Mouse (Mus musculus) erythroblast, adult 5-6 weeks (primary cell): Measurements from ENCODE around the gene 9030612E09Rik. TPM values are rescaled to one million over a fixed set of nuclear protein-coding genes. Genes with fewer than 3 reads are reported as not detected.

Experiments used
- ATAC-seq: replicated peaks from 2 replicates; pipeline ENCODE4 v1.8.0; 2016; ENCODE audit warnings: moderate number of reproducible peaks, mild to moderate bottlenecking, moderate TSS enrichment, inconsistent platforms; ENCODE audit not compliant: poor library complexity, low FRiP score, severe bottlenecking
- total RNA-seq, 2 experiments: library from RNA; stranded (forward) in 1 of 2; stranded (reverse) in 1 of 2; fragments of 150-400 nt in 1 of 2; fragments of 200-764, 138-1000 nt in 1 of 2; gene quantifications; 2 replicates each; pipeline versions ENCODE4 v1.2.3 to v1.2.4; 2015 to 2017; ENCODE audit warnings: low replicate concordance in 2 of 2

Gene 9030612E09Rik
- total RNA-seq (2015; ENCODE audit: low replicate concordance) (not detected in 2 replicates), total RNA-seq (2017; ENCODE audit: low replicate concordance) (not detected in 2 replicates)

DNA sequence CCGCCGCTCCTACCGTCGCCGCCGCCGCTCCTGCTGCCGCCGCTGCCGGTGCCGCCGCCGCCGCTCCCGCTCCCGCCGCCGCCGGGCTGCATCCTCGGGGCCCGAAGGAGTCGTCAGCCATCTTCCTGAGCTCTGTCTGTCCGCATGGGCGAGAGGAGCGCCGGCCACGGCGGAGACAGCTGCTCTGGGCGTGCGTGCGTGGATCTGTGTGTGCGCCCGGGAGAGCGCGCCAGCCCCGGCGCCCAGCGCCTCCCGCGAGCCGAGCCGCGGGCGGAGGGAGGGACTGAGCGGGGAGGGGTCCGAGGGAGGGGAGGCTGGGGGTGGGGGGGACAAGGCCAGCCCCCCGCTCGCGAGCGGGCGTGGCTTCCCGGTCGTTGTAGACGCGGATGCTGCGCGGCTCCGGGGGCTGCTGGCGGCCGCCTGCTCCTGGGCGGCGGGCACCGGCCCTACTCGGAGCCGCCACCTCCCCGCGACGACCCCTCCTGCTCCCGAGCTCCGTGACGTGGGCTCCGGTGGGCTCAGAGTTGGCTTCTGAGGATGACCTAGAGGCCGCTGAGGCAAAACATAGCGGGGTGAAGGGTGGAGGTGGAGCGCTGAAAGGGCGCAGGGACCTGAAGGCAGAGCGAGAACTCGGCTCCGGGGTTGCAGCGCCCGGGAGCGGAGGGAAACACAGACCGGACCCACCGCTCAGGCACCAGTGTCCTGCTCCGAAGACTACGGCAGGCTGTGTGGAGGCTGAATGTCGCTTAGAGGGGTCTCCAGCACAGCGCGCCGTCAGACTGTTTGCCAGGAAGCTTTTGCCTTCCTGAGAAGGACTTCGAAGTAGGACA is at the start of gene 9030612E09Rik, which contains the start of gene Sobp:
Gene 9030612E09Rik (plus strand): TSS at position 379 of the 830 bp plus-strand sequence.
Gene Sobp (minus strand): TSS at position 205 of the 830 bp plus-strand sequence.
- ATAC-seq = no peak

DNA sequence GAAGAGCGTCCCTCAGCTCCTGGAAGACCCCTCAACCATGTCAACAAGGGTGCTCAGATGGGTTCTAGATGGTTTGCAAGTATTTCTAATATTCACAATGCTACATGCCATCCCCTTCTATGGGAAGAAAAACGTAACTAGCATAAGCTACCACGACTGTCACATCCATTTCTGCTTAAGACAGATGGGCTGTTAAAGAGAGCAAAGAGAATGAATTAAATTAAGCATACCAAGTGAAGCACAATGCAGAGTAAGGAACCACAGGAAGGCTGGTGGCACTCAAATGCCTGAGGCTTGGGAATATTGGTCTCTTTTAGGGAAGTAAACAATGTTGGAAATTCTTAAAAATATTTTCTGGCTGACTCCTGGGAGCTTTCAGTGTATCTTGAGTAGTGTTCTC is 45.8 kb upstream of the 9030612E09Rik start:
- ATAC-seq = no peak

DNA sequence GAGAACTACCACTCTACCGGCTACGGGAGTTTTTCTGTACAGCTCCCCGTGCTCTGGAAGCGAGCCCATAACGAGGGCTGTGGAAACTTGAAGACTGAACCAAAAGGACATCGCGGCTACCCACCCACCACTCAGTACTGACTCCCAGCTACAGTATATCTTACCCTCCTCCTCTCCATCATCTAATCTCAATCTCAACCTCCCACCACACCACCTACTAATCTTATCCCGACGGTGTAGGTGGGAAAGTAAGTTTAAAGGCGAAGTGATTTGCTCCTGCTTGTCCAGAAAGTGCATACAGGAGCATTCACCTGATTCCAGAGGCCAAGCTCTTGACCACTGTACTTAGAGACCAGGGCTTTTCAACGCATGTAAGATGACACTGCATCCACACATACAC is 40.5 kb upstream of the 9030612E09Rik start:
- no peak for ATAC-seq

DNA sequence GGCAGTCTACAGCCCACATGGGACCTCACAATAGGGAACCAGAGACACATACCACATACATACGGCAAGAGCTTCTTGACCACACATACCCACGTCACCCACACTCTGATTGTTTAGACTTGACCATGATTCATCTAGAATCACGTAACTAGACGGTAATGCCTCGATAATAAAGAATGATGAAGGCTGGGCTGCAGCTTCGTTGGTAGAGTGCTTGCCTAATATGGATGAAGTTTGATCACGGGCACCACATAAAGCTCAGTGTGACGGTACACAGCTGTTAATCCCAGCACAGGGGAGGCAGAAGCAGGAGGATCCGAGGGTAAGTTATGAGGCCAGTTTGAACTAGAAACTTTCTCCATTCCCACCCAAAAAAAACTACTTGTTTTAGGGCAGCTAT is 31.3 kb upstream of the 9030612E09Rik start:
- no peak for ATAC-seq

DNA sequence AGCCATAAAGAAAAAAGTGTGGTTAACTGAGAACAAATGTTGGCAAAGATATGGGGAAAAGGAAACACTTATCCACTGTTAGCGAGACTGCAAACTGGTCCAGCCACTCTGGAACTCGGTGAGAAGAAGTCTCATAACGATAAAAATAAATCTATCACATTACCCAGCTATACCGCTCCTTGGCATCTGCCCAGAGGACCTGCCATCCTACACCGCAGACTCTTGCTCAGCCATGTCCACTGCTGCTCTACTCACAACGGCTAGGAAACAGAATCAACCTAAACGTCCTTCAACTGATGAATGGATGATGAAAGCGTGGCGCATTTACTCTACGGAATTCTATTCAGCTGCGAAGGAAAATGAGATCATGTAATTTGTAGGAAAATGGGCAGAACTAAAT is 26.0 kb upstream of the 9030612E09Rik start:
- ATAC-seq = no peak

DNA sequence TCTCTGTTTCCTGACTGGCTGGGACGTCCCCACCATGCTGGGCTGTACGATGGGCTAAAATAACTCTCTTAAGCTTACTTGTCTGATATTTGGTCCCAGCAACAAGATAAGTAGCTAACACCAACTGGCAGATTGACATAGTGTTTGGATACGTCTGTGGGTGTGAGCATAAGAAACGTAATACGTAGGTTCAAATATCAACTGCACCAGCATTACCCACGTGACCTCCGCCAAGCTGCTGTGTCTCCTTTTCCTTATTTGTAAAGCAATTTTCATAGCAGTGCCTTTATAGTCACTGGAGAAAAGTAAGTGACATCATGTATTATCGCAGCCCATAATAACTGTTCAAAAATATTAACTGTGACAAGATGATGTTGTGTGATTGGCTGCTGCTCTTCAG is 21.9 kb upstream of the 9030612E09Rik start:
- ATAC-seq = no peak

DNA sequence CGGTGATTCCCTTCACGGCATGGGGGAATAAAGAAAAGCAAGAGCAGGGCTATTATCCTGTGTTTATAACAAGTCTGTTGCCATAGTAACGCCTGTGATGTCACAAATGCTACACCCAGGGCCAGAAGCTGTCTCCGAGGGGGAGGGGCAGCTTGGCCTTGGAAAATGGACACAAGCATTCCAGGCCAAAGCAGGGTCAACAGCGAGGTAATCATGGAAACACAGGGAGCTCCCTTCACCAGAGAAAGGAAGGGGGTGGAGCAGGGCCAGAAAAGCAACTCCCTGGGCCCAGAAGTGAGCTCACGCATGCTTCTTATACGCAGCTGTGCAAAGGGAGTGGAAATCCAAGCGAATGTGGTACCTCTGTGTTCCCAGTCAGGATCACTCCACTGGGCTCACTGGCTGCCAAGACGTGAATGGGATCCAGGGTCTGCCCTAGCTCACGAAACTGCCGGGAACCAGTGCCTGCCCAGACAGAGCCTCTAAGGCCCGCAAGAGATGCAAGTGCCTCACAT is 19.4 kb upstream of the 9030612E09Rik start:
- ATAC-seq = no peak

DNA sequence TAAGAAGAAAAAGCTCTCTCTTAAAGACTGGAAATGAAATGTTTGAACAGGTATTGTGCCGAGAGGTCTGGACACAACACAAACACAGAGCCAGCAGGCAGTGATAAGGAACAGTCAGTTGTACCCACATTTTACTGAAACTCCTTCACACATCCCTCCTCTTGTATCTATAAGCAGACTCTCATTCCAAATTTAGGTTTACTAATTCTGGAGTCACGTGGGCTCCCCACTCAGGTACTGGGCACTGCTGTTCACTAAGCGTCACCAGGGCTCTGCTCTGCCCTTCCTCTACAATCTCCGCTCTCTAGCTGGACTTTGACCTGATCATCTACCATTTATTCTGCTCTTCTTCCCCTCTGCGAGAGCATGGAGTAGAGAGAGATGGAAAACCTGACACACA is 15.6 kb upstream of the 9030612E09Rik start:
- no peak for ATAC-seq

DNA sequence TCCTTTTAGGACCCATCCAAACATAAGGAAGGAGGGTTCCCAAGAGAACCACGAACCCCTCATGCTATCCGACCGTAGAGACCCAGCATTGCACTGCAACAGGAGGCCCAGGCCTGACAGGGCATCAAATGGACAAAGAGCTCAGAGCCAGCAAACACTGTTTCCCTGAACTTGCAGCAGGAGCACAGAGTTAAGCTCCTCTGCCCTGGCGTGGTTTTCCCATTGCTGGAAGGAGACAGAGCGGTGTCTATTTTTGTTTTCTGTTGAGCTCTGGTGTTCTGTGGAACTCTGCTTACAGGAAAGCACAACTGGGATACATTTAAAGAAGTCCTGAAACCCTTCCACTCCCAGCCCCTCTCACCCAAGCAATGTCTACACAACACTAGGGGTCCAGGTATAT is 15.2 kb upstream of the 9030612E09Rik start:
- no peak for ATAC-seq

DNA sequence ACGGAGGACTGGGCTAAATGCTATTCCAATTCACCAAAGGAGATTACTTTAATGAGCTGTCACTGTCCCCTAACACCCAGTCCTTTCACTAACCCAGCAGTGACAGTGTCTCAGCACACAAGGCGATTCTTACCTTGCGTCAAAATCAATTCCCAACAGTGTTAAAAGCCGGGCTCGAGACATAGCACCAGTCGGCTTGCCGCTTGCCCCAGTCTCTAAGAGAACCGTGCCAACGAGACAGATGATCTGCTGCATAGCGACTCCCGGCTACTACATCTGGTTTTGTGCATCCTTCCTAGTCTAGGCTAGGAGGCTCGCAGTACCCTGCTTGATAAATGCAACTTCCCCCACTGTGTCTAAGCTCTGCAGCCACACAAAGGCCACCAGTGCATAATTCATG is 12.2 kb upstream of the 9030612E09Rik start:
- no peak for ATAC-seq

DNA sequence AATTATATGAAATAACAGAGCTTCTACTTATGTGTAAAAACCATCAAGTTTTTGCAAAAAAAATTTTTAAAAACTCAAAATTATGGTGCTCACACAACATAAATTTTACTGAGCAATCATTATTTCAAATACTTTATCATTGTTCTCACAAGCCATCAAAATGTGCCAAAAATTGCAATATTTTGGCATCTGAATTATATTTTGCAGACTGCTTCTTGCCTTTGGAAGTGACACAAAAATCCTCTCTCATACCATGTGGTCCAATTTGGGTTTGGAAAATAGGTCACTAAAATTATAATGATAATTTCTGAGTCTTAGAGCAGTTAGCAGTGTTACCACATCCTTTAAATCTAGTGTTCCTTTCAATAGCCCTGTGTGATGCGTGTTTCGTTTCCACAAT is 10.1 kb upstream of the 9030612E09Rik start:
- ATAC-seq = no peak

DNA sequence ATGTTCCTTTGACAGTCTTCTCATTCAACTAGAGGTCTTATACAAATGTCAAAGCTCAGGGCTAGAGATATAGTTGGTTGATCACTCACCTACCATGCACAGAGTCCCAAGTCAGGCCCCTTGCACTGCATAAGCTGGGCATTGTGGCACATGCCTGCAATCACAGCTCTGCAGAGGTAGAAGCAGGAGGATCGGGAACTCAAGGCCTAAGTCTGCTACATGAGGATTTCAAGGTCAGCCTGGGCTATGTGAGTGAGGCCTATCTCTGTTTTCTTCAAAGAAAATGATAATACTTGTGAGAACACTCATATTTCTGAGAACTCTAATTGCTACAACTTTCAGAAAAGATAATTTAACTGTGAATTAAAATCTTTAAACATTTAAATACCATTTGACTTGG is 8.4 kb upstream of the 9030612E09Rik start:
- ATAC-seq = no peak

DNA sequence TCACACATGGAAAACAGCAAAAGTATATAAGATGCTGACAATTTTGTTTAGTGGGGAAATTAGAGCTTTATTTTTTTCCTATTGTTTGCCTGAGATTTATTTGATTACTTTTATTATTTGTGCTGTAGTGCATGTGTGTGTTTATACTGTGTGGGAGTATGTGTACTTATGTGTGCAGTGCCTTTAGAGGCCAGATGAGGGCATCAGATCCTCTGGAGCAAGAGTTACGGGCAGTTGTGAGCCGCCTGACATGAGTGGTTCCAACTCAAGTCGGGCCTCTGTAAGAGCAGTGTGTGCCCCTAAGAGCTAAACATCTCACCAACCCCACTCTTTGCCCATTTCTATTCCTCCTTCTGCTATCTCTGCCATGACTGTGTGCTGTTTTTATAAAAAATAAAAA is 7.7 kb upstream of the 9030612E09Rik start:
- no peak for ATAC-seq

DNA sequence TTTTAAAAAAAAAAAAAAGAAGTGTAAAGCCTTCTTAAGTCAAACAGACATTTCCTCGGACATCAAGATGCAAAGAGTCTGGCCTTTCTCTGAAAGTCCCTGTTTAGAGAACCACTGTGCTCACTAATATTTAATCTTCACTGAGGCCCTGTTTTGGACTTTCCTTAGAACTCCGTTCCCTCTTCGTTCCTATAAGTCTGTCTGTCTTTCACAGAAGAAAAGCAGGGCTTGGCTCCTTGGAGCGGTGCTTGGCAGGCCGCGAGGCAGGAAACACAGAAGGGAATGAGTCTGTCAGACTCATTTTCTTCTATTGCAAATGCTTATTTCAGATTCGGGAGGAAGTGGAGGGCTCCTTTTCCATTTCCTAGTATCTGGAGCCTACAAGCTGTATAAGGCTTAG is 5.7 kb upstream of the 9030612E09Rik start:
- ATAC-seq = no peak

DNA sequence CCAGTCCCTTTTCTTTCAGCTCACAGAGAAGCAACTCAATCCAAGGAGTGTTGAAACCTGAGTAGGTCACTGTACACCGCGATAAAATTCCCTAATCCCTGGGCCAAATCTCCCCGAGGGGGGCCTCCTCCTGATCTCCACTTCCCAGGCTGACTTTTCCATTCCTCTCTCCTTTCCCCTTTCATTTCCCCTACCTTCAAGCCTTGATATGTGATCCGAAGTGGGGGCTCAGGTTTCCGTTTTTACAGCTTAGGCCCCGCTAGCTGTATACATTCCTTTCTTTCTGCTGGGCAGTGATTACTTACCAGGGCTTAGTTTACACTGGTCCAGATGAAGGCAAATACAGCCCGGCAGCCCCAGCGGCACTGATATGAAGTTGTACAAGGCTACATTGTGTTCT is 3.4 kb upstream of the 9030612E09Rik start:
- ATAC-seq = no peak

DNA sequence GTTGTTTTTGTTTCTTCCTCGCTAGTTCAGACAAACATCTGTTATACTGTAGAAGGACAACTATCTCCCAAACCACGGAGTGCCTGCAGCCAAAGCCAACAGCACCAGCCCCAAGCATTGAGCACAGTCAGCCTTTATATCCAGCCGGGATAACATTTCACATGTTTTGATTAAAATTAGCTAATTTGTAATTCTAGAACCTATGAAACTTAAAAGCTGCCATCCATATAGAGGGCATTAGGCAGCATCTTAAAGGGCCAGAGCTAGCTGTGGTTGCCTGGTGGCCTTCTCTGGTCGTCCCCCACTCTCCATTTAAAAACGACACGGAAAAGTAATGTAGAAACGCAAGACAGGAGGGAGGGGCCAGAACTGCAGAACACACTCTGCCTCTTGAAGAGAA is 2.4 kb upstream of the 9030612E09Rik start:
- no peak for ATAC-seq

DNA sequence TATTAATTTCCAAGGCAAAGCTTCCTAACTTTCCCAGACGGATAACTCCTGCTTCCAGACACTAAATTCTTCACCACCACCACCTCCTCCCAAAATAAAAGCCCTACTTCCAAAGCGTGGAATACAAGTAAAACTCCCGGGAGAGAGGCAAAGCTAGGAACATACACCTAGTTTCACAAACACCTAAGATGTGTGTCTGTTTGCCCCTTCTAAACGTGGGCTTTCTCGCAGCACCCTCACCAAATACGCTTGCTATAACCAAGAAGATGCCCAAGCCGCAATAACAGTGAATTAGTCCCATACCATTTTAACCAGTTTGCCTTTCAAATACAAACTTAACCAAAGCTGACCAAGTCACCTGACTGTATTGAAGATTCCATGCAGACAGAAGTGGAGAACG is 1.9 kb upstream of the 9030612E09Rik start:
- no peak for ATAC-seq

DNA sequence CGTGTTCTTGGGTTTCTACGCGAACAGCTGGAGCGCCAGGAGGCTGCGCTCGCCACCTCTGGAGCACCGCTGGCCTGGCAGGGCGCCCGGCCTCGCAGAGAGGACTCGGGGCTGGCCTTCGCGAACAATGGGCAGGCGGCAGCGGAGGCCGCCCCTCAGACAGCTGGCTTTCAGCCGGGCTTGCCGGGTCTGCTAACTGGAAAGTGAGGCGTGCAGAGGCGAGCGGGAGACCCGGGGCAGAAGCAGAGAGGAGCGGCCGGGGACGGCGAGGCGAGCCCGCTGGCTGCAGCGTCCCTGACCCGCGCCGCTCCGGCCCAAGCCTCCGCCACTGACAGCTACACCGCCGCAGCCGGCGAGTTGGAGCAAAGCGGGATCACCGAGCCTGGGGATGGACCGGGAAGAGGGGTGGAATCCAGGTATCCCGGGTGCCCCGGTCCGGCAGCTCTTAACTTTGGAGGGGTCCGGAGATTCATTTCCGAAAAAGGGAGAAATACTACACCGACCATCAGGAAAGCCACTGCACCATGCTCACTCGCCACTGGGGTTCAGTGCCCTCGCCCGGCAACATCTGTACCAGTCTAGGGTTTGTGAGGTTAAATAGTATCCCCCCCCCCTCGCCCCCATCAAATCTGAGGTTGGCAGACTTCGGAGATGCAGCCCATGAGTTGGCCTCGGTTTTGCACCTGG is 1.2 kb upstream of the 9030612E09Rik start:
- no peak for ATAC-seq

DNA sequence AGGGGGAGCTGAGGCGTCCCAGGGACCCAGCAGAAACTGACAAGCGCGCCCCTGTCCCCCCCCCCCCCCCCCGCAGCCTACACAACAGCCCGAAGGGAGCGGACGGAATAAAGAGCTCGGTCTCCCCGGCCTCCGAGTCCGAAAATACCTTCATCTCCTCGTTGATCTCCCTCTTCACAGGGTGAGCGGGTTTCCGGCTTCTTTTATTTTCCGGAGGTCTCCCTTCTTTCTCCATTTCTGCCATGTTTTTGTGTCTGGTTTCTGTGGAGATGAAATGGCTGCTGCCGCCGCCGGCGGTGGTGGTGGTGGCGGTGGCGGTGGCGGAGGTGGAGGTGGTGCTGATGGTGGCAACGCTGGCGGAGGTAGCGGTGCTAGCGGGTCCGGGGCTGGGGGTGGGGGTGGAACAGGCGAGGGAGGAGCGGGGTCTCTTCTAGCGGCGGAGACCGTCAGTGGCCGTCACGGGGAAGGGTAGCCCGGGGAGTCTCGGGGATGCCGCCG is 627 bp upstream of the 9030612E09Rik start:
- ATAC-seq = no peak

DNA sequence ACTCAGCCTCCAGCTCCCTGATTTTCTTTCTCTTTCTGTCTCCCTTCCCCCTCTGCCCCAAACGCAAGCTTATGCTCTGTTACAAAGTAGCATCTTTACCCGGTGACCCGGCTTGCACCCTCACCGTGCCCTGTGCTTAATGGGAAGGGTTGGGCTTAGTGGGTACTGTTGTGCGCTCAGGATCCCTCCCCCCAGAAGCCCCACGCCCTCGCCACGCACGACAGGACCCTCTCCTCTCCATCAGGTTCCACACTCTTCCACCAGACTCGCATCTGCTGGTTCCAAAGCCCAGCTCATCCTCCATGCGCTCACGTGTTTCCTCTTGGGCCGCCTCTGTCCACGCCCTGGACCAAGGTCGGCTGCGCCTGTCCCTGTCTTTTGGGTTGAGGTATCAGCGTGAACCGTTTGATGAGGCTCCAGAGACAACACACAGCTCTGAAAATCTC is 675 bp downstream of the 9030612E09Rik start:
- ATAC-seq = no peak
